ENCODE assay signal across 21 mouse cellular contexts in the genomic region with DNA sequence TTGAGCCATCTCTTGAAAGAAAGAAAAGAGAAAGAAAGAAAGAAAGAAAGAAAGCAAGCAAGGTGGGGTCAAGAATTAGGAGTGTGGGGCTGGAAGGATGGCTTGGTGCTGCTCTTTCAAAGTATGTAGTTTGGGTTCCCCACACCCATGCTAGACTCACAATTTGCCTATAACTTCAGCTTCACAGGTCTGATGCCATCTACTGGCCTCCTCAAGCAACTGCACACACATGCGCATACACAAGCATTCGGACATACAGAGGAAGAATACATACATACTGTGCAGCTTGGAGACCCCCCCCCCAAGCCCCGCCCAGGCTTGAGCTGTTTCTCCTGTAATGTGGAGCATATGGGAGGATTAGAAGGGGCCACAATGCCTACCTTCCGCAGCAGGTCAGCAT. TPM values are rescaled to one million over a fixed set of nuclear protein-coding genes. Genes with fewer than 3 reads are reported as not detected.
DNase-seq lines count a peak whose midpoint lies in the region; ATAC-seq and TF ChIP-seq lines count a peak whose summit lies in the region.
"Had no signal": no experiment of that assay in that cellular context is flagged by ENCODE, and none has a peak within 500 bp of the region (broad histone marks: within the 10 kb centered on the region; RNA-seq: fewer than 3 reads in every experiment).

No protein-coding gene starts in this region.

- TF ChIP-seq CTCF in heart, adult 2 months (IDR thresholded peaks at IDR 0.05) = peak; percentile 29; the same call in 1 of the 2 replicates
- peak; percentile 21; the same call in 1 of the 2 replicates for TF ChIP-seq CTCF in liver, postnatal 0 days (IDR thresholded peaks at IDR 0.05; ENCODE audit: low read depth)

- no peaks in the 10 kb centered on the region for H3K79me2 ChIP-seq in heart, adult 2 months (replicated peaks; ENCODE audit: control insufficient read depth, insufficient read depth, low read length)

- no peaks in the 10 kb centered on the region for H3K4me1 ChIP-seq in heart, adult 2 months (ENCODE audit: control insufficient read depth, insufficient read depth, low read length)
- no peaks in the 10 kb centered on the region for H3K4me1 ChIP-seq in heart, embryonic 10.5 days
- H3K4me1 ChIP-seq in liver, postnatal 0 days (ENCODE audit: insufficient read depth) = no peaks in the 10 kb centered on the region
- H3K4me1 ChIP-seq in liver, embryonic 12.5 days = no peaks in the 10 kb centered on the region
- H3K4me1 ChIP-seq: forebrain, embryonic 13.5 days; heart, embryonic 12.5 days; limb, embryonic 12.5 days; liver, embryonic 13.5 days; neural tube, embryonic 12.5 days had no signal

- no peak overlapping the region for H3K9ac ChIP-seq in heart, adult 2 months (ENCODE audit: low read depth, low read length)
- no peak overlapping the region for H3K9ac ChIP-seq in liver, postnatal 0 days (replicated peaks)
- no peak overlapping the region for H3K9ac ChIP-seq in liver, embryonic 12.5 days
- H3K9ac ChIP-seq: forebrain, embryonic 13.5 days; heart, embryonic 12.5 days; limb, embryonic 12.5 days; liver, embryonic 13.5 days; neural tube, embryonic 12.5 days had no signal

- no peak for DNase-seq in heart, adult 2 months
- no peak for DNase-seq in heart, embryonic 10.5 days (ENCODE audit: low spot score)
- no peak for DNase-seq in liver, postnatal 0 days
- peak; percentile 12 to 15 for DNase-seq in B cell, adult 2 months
- DNase-seq in ZHBTc4 (ENCODE audit: low read depth, low spot score) = peak; percentile 60
- DNase-seq: adrenal gland, postnatal 10 days; cerebellum, adult 9-10 months; heart, postnatal 10 days; kidney, adult 8-10 months; kidney, postnatal 25 days; liver, embryonic 13.5 days; midbrain, embryonic 14.5 days had no signal

- no peak for TF ChIP-seq EP300 in heart, adult 2 months (IDR thresholded peaks at IDR 0.05; ENCODE audit: insufficient read depth, low read depth, low read length)
- no peak for TF ChIP-seq EP300 in liver, postnatal 0 days (IDR thresholded peaks at IDR 0.05; ENCODE audit: low read depth)

- intact Hi-C loops in heart, adult 2 months (cut with DNase I) = no loop called here

- H3K9me3 ChIP-seq in heart, embryonic 10.5 days = 0 out of 2 replicates have a peak, but pooled peaks cover 4% of the 10 kb centered on the region
- no peaks in the 10 kb centered on the region for H3K9me3 ChIP-seq in liver, postnatal 0 days (ENCODE audit: low read length)
- H3K9me3 ChIP-seq in liver, embryonic 12.5 days (replicated peaks) = no peaks in the 10 kb centered on the region; the same call in 1 of the 2 replicates
- H3K9me3 ChIP-seq: forebrain, embryonic 13.5 days; liver, embryonic 13.5 days had no signal

- no peak overlapping the region for H3K4me3 ChIP-seq in heart, adult 2 months
- no peak overlapping the region for H3K4me3 ChIP-seq in heart, embryonic 10.5 days
- H3K4me3 ChIP-seq in liver, postnatal 0 days (ENCODE audit: low read depth, low read length) = no peak overlapping the region
- no peak overlapping the region for H3K4me3 ChIP-seq in liver, embryonic 12.5 days
- H3K4me3 ChIP-seq: forebrain, embryonic 13.5 days; heart, embryonic 12.5 days; limb, embryonic 12.5 days; liver, embryonic 13.5 days; megakaryocyte, embryonic 14.5 days; neural tube, embryonic 12.5 days had no signal

- ATAC-seq in liver, postnatal 0 days = no peak
- no peak for ATAC-seq in liver, embryonic 12.5 days
- no peak for ATAC-seq in megakaryocyte, adult 5-6 weeks (ENCODE audit: poor library complexity, severe bottlenecking)
- ATAC-seq: forebrain, embryonic 13.5 days; inflammation-experienced regulatory T-cells, adult 6 months; Patski had no signal

- H3K36me3 ChIP-seq in heart, adult 2 months (ENCODE audit: control insufficient read depth, insufficient read depth, low read length) = no peaks in the 10 kb centered on the region
- H3K36me3 ChIP-seq in heart, embryonic 10.5 days = peaks cover 92% of the 10 kb centered on the region
- H3K36me3 ChIP-seq in liver, postnatal 0 days (replicated peaks; ENCODE audit: insufficient read depth, low read length) = no peaks in the 10 kb centered on the region
- H3K36me3 ChIP-seq in liver, embryonic 12.5 days = peaks cover 22% of the 10 kb centered on the region; the same call in 1 of the 2 replicates

- no peak overlapping the region for H3K4me2 ChIP-seq in liver, postnatal 0 days (ENCODE audit: low read depth, low read length)
- no peak overlapping the region for H3K4me2 ChIP-seq in liver, embryonic 12.5 days
- H3K4me2 ChIP-seq: forebrain, embryonic 13.5 days; heart, embryonic 12.5 days; limb, embryonic 12.5 days; liver, embryonic 13.5 days; neural tube, embryonic 12.5 days had no signal

- H3K27me3 ChIP-seq in heart, adult 2 months (ENCODE audit: control insufficient read depth, insufficient read depth, low read length) = no peaks in the 10 kb centered on the region
- H3K27me3 ChIP-seq in heart, embryonic 10.5 days (ENCODE audit: insufficient read depth, poor library complexity, severe bottlenecking) = no peaks in the 10 kb centered on the region
- no peaks in the 10 kb centered on the region for H3K27me3 ChIP-seq in liver, postnatal 0 days (ENCODE audit: insufficient read depth, low read length)
- no peaks in the 10 kb centered on the region for H3K27me3 ChIP-seq in liver, embryonic 12.5 days (replicated peaks)
- H3K27me3 ChIP-seq: forebrain, embryonic 13.5 days; heart, embryonic 12.5 days; limb, embryonic 12.5 days; liver, embryonic 13.5 days; megakaryocyte, embryonic 14.5 days; neural tube, embryonic 12.5 days; Patski had no signal

- 100% methylated on average over 4 of the region's 4 CpGs for WGBS in heart, adult 2 months
- WGBS in heart, embryonic 10.5 days = 90% methylated on average over 4 of the region's 4 CpGs
- WGBS in liver, postnatal 0 days (ENCODE audit: insufficient replicate concordance) = 89% methylated on average over 4 of the region's 4 CpGs
- WGBS in liver, embryonic 12.5 days (ENCODE audit: insufficient replicate concordance) = 85% methylated on average over 4 of the region's 4 CpGs

- H3K27ac ChIP-seq in heart, adult 2 months = no peak overlapping the region
- H3K27ac ChIP-seq in heart, embryonic 10.5 days = no peak overlapping the region
- no peak overlapping the region for H3K27ac ChIP-seq in liver, postnatal 0 days (ENCODE audit: low read depth)
- H3K27ac ChIP-seq in liver, embryonic 12.5 days = no peak overlapping the region
- H3K27ac ChIP-seq: forebrain, embryonic 13.5 days; limb, embryonic 12.5 days; liver, embryonic 13.5 days; neural tube, embryonic 12.5 days had no signal

- no peak for TF ChIP-seq POLR2A in heart, adult 2 months (IDR thresholded peaks at IDR 0.05; ENCODE audit: insufficient read depth, low read depth, low read length)

RNA-seq across cellular contexts. Expression of a gene that starts 39.5 kb away (rescaled TPM):
- 10 to 100 TPM; 12.3 to 13.1 TPM for total RNA-seq in heart, adult 2 months (2021)
- 9.2 and 11.3 TPM in 2 replicates for polyA plus RNA-seq in heart, adult 2 months (2012; rRNA removed)
- 11.1 and 17.2 TPM in 2 replicates for polyA plus RNA-seq in heart, embryonic 10.5 days (2016; fragmentation: Nextera tagmentation; extraction: Ambion mirVana)
- 3.2 and 3.5 TPM in 2 replicates for polyA plus RNA-seq in liver, postnatal 0 days (2015; fragmentation: Nextera tagmentation; extraction: Ambion mirVana)
- polyA plus RNA-seq in liver, embryonic 12.5 days (2016; fragmentation: Nextera tagmentation; extraction: Ambion mirVana) = 12.2 and 13.8 TPM in 2 replicates
- total RNA-seq in megakaryocyte, adult 5-6 weeks (2015) = 35.4 and 37.3 TPM in 2 replicates
- 5.2 and 7.4 TPM in 2 replicates for total RNA-seq in megakaryocyte, adult 5-6 weeks (2017)

Comparison
In these comparisons a context has a peak if more than half of its experiments do, and no peak if none do; other contexts are left out.
1. DNase-seq: peak in B cell, adult 2 months (2 of 2) and ZHBTc4 (single experiment); none in heart, adult 2 months (0 of 2), heart, embryonic 10.5 days (single experiment) and liver, postnatal 0 days (single experiment).